Mouse (Mus musculus) ES-E14 (cell line): ENCODE results near the gene Col23a1.

ENCODE experiments used
- CHD2 ChIP-seq: IDR thresholded peaks from 2 replicates; pipeline ENCODE4 v1.6.1; 2014; ENCODE audit warnings: mild to moderate bottlenecking, low read depth, low read length, inconsistent platforms
- MAFK ChIP-seq: IDR thresholded peaks from 2 replicates; pipeline ENCODE4 v1.6.1; 2014; ENCODE audit warnings: mild to moderate bottlenecking, low read depth, low read length, inconsistent platforms; ENCODE audit not compliant: insufficient read depth
- ZC3H11A ChIP-seq: IDR thresholded peaks from 2 replicates; pipeline ENCODE4 v1.6.1; 2012; ENCODE audit warnings: low read depth, mild to moderate bottlenecking, inconsistent platforms, low read length, borderline replicate concordance

GRCm38 (mm10) chr11:51389763-51390162, 100.0 kb downstream of the Col23a1 start:
- TF ChIP-seq MAFK = no peak
- no peak for TF ChIP-seq ZC3H11A
- TF ChIP-seq CHD2 = no peak
